Mouse (Mus musculus) heart, adult 2 months (tissue): ENCODE data around the gene Zdhhc6.

Experiments
- CTCF ChIP-seq: fragments of 200-600 bp; IDR thresholded peaks from 2 replicates; pipeline ENCODE4 v1.8.1; 2022; ENCODE audit warnings: antibody characterized with exemption, mild to moderate bottlenecking, moderate library complexity
- POLR2A ChIP-seq: fragments of 200-500 bp; IDR thresholded peaks from 2 replicates; pipeline ENCODE4 v1.6.1; 2011; ENCODE audit warnings: mild to moderate bottlenecking, low read depth, low read length, control low read depth; ENCODE audit not compliant: insufficient read depth

DNA sequence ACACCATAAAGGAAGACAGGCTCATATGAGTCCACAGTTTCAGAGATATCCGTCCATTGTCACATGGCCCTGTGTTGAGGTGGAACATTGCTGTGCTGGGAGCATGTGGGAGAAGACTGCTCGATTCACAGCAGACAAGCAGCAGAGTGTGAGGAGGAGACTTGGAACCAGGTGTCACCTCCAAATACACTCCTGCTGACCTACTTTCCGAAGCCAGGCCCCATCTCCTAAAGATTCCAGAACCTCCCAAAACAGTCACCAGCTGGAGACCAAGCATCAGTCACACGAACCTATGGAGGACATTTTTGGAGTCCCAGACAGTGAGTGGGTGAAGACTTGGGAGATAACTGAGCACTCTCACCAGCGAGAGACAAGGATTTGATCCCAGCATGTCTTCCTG, 79.3 kb downstream of the Zdhhc6 start:
- no peak for TF ChIP-seq POLR2A
- no peak for TF ChIP-seq CTCF
